10 mouse cellular contexts compared by ENCODE assay signal in the genomic region with DNA sequence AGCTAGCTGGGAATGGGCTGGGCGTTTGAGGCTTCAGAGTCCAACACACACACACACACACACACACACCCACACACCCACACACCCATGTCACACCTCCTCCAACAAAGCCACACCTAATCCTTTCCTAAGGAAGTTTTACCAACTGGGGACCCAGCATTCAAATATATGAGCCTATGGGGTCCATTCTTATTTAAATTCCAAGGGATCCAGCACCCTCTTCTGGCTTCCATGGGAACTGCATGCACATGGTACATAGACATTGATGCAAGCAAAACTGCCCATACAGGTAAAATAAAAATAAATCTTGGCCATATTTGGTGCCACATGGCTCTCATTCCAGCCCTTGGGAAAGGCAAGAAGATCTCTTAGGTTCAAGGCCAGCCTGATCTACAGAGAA. TPM values are rescaled to one million over a fixed set of nuclear protein-coding genes. Genes with fewer than 3 reads are reported as not detected.
A peak's percentile ranks its signal among the peaks of the same experiment; 100 is the strongest.
DNase-seq lines count a peak whose midpoint lies in the region; ATAC-seq lines count a peak whose summit lies in the region.
"Had no signal": no experiment of that assay in that cellular context is flagged by ENCODE, and none has a peak within 500 bp of the region (broad histone marks: within the 10 kb centered on the region; RNA-seq: fewer than 3 reads in every experiment).

No protein-coding gene starts in this region.

- ATAC-seq in forebrain, embryonic 14.5 days, result no peak
- no peak for ATAC-seq in limb, embryonic 11.5 days (ENCODE audit: insufficient number of reproducible peaks, low FRiP score, low TSS enrichment, low read depth)

- no peaks in the 10 kb centered on the region for H3K27me3 ChIP-seq in forebrain, embryonic 14.5 days (replicated peaks; ENCODE audit: control insufficient read depth, insufficient read depth, low read length)
- H3K27me3 ChIP-seq in forebrain, embryonic 10.5 days (ENCODE audit: poor library complexity, severe bottlenecking), result no peaks in the 10 kb centered on the region
- H3K27me3 ChIP-seq in limb, embryonic 11.5 days (ENCODE audit: control insufficient read depth, insufficient read depth, low read length), result no peaks in the 10 kb centered on the region
- no peaks in the 10 kb centered on the region for H3K27me3 ChIP-seq in limb, embryonic 10.5 days (ENCODE audit: low read depth, poor library complexity, severe bottlenecking)
- H3K27me3 ChIP-seq: heart, embryonic 15.5 days had no signal

- peaks cover 21% of the 10 kb centered on the region for H3K36me3 ChIP-seq in forebrain, embryonic 14.5 days (ENCODE audit: control insufficient read depth, insufficient read depth, low read length)
- H3K36me3 ChIP-seq in forebrain, embryonic 10.5 days (replicated peaks), result peaks cover 46% of the 10 kb centered on the region
- no peaks in the 10 kb centered on the region; the same call in 1 of the 2 replicates for H3K36me3 ChIP-seq in limb, embryonic 11.5 days (ENCODE audit: control insufficient read depth, insufficient read depth, low read length)
- H3K36me3 ChIP-seq in limb, embryonic 10.5 days, result peaks cover 42% of the 10 kb centered on the region

- H3K4me1 ChIP-seq in forebrain, embryonic 14.5 days (ENCODE audit: control insufficient read depth, insufficient read depth, low read length), result no peaks in the 10 kb centered on the region
- no peaks in the 10 kb centered on the region for H3K4me1 ChIP-seq in forebrain, embryonic 10.5 days
- H3K4me1 ChIP-seq in limb, embryonic 11.5 days (ENCODE audit: control insufficient read depth, insufficient read depth, low read length), result no peaks in the 10 kb centered on the region
- H3K4me1 ChIP-seq in limb, embryonic 10.5 days, result no peaks in the 10 kb centered on the region

- H3K27ac ChIP-seq in forebrain, embryonic 14.5 days (ENCODE audit: low read depth, low read length), result no peak overlapping the region
- H3K27ac ChIP-seq in forebrain, embryonic 10.5 days, result no peak overlapping the region
- no peak overlapping the region for H3K27ac ChIP-seq in limb, embryonic 11.5 days (replicated peaks; ENCODE audit: low read depth, low read length)
- H3K27ac ChIP-seq in limb, embryonic 10.5 days, result no peak overlapping the region
- H3K27ac ChIP-seq: heart, embryonic 15.5 days had no signal

- H3K4me3 ChIP-seq in forebrain, embryonic 14.5 days (ENCODE audit: low read depth, low read length), result no peak overlapping the region
- no peak overlapping the region for H3K4me3 ChIP-seq in forebrain, embryonic 10.5 days
- no peak overlapping the region for H3K4me3 ChIP-seq in limb, embryonic 11.5 days (ENCODE audit: low read depth, low read length)
- no peak overlapping the region for H3K4me3 ChIP-seq in limb, embryonic 10.5 days
- H3K4me3 ChIP-seq: heart, embryonic 15.5 days had no signal

- H3K4me2 ChIP-seq in forebrain, embryonic 14.5 days (ENCODE audit: low read length), result no peak overlapping the region
- H3K4me2 ChIP-seq in limb, embryonic 11.5 days (ENCODE audit: low read depth, severe bottlenecking), result no peak overlapping the region
- H3K4me2 ChIP-seq: heart, embryonic 15.5 days had no signal

- no peak overlapping the region for H3K9ac ChIP-seq in forebrain, embryonic 14.5 days (ENCODE audit: low read length)
- H3K9ac ChIP-seq in limb, embryonic 11.5 days (ENCODE audit: low read length), result no peak overlapping the region
- H3K9ac ChIP-seq: heart, embryonic 15.5 days had no signal

- DNase-seq in forebrain, embryonic 14.5 days (ENCODE audit: low spot score), result peak; percentile 59
- DNase-seq in forebrain, embryonic 10.5 days (ENCODE audit: extremely low spot score, low spot score), result no peak
- DNase-seq in limb, embryonic 11.5 days (ENCODE audit: low spot score), result peak; percentile 38
- no peak for DNase-seq in limb, embryonic 10.5 days (ENCODE audit: low spot score)
- peak; percentile 58 for DNase-seq in NIH3T3 (ENCODE audit: low read depth)
- DNase-seq in kidney, postnatal 14 days, result peak; percentile 50
- peak; percentile 23 for DNase-seq in thymus, postnatal 36 days
- DNase-seq in gastrocnemius, adult 18-20 months (ENCODE audit: low spot score), result no peak

- WGBS in forebrain, embryonic 14.5 days, result 100% methylated on average over 1 of the region's 1 CpGs
- 95% methylated on average over 1 of the region's 1 CpGs for WGBS in forebrain, embryonic 10.5 days
- 89% methylated on average over 1 of the region's 1 CpGs for WGBS in limb, embryonic 11.5 days
- WGBS in limb, embryonic 10.5 days, result 86% methylated on average over 1 of the region's 1 CpGs

- no peaks in the 10 kb centered on the region for H3K9me3 ChIP-seq in forebrain, embryonic 14.5 days (replicated peaks; ENCODE audit: control insufficient read depth, low read length)
- no peaks in the 10 kb centered on the region for H3K9me3 ChIP-seq in forebrain, embryonic 10.5 days
- no peaks in the 10 kb centered on the region for H3K9me3 ChIP-seq in limb, embryonic 11.5 days (ENCODE audit: control insufficient read depth, low read length)
- H3K9me3 ChIP-seq in limb, embryonic 10.5 days (replicated peaks), result no peaks in the 10 kb centered on the region
- H3K9me3 ChIP-seq: heart, embryonic 15.5 days had no signal

RNA-seq across cellular contexts. Expression of gene Nipsnap2, which starts 16.1 kb away (rescaled TPM):
- 78.9 and 79.4 TPM in 2 replicates for polyA plus RNA-seq in forebrain, embryonic 14.5 days (2014; fragmentation: Nextera tagmentation; extraction: Ambion mirVana)
- polyA plus RNA-seq in forebrain, embryonic 10.5 days (2016; fragmentation: Nextera tagmentation; extraction: Ambion mirVana), result 75.9 and 79.4 TPM in 2 replicates
- polyA plus RNA-seq in limb, embryonic 11.5 days (2014; fragmentation: Nextera tagmentation; extraction: Ambion mirVana), result 79.4 and 87.9 TPM in 2 replicates
- polyA plus RNA-seq in limb, embryonic 10.5 days (2016; fragmentation: Nextera tagmentation; extraction: Ambion mirVana), result 59.6 and 75.0 TPM in 2 replicates
- 100 to 1,000 TPM; 539 to 562 TPM for total RNA-seq in gastrocnemius, adult 18-20 months (2021)

RNA-seq across cellular contexts. Expression of gene Mrps17, which starts 25.7 kb away (rescaled TPM):
- 231 and 240 TPM in 2 replicates for polyA plus RNA-seq in forebrain, embryonic 14.5 days (2014; fragmentation: Nextera tagmentation; extraction: Ambion mirVana)
- 173 and 181 TPM in 2 replicates for polyA plus RNA-seq in forebrain, embryonic 10.5 days (2016; fragmentation: Nextera tagmentation; extraction: Ambion mirVana)
- 189 and 194 TPM in 2 replicates for polyA plus RNA-seq in limb, embryonic 11.5 days (2014; fragmentation: Nextera tagmentation; extraction: Ambion mirVana)
- polyA plus RNA-seq in limb, embryonic 10.5 days (2016; fragmentation: Nextera tagmentation; extraction: Ambion mirVana), result 187 and 191 TPM in 2 replicates
- total RNA-seq in gastrocnemius, adult 18-20 months (2021), result 10 to 100 TPM; 58.3 to 61.5 TPM

RNA-seq across cellular contexts. Expression of gene Sept14, which starts 32.7 kb away (rescaled TPM):
- not detected in 2 replicates for polyA plus RNA-seq in forebrain, embryonic 14.5 days (2014; fragmentation: Nextera tagmentation; extraction: Ambion mirVana)
- polyA plus RNA-seq in forebrain, embryonic 10.5 days (2016; fragmentation: Nextera tagmentation; extraction: Ambion mirVana), result not detected in 2 replicates
- polyA plus RNA-seq in limb, embryonic 11.5 days (2014; fragmentation: Nextera tagmentation; extraction: Ambion mirVana), result not detected in 2 replicates
- polyA plus RNA-seq in limb, embryonic 10.5 days (2016; fragmentation: Nextera tagmentation; extraction: Ambion mirVana), result not detected in 2 replicates
- total RNA-seq in gastrocnemius, adult 18-20 months (2021), result not detected
- polyA plus RNA-seq: heart, embryonic 15.5 days; stomach, embryonic 14.5 days had no signal

RNA-seq across cellular contexts. Expression of gene Psph, which starts 46.3 kb away (rescaled TPM):
- 47.2 and 61.2 TPM in 2 replicates for polyA plus RNA-seq in forebrain, embryonic 14.5 days (2014; fragmentation: Nextera tagmentation; extraction: Ambion mirVana)
- polyA plus RNA-seq in forebrain, embryonic 10.5 days (2016; fragmentation: Nextera tagmentation; extraction: Ambion mirVana), result 42.1 and 44.9 TPM in 2 replicates
- 29.6 and 31.5 TPM in 2 replicates for polyA plus RNA-seq in limb, embryonic 11.5 days (2014; fragmentation: Nextera tagmentation; extraction: Ambion mirVana)
- polyA plus RNA-seq in limb, embryonic 10.5 days (2016; fragmentation: Nextera tagmentation; extraction: Ambion mirVana), result 33.8 and 34.0 TPM in 2 replicates
- 10 to 100 TPM; 13.2 to 14.4 TPM for total RNA-seq in gastrocnemius, adult 18-20 months (2021)

Comparison
In these comparisons a context has a peak if more than half of its experiments do, and no peak if none do; other contexts are left out.
1. DNase-seq: peak in forebrain, embryonic 14.5 days (single experiment), limb, embryonic 11.5 days (single experiment), NIH3T3 (single experiment), kidney, postnatal 14 days (single experiment) and thymus, postnatal 36 days (2 of 2); none in forebrain, embryonic 10.5 days (single experiment), limb, embryonic 10.5 days (single experiment) and gastrocnemius, adult 18-20 months (single experiment).